Mouse (Mus musculus): ENCODE data around the gene Gm49361.

DNA sequence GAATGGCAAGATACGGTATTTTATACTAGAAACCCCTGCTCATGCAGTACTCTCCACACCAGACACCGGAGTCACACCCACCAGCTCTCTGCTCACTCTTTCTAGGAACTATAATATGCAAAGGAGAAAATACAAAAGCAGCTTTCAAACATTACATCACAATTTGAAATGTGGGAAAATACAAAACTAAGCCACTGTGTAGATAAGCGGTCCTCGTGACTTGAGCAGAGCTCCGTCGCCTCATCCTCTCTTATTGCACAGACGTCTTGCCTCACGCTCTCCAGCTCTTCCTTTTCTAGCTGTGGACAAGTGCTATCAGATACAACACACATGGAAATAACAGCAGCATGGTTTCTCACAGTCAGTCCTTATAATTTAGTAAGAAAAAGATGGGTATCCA, 55.2 kb downstream of the Gm49361 start:
- TF ChIP-seq POLR2A (IDR thresholded peaks at IDR 0.05; ENCODE audit: insufficient read length, low read depth) (no peak), MAX (IDR thresholded peaks at IDR 0.05; ENCODE audit: low read depth) (no peak), CEBPB (IDR thresholded peaks at IDR 0.05; ENCODE audit: insufficient read depth, poor library complexity, severe bottlenecking) (no peak), MYOG (IDR thresholded peaks at IDR 0.05; ENCODE audit: control insufficient read depth in 1 of 3, insufficient read depth in 1 of 3, insufficient read length in 2 of 3, low read depth in 2 of 3) (no peak), POLR2AphosphoS2 (IDR thresholded peaks at IDR 0.05; ENCODE audit: insufficient read length, low read depth) (no peak), SRF (IDR thresholded peaks at IDR 0.05; ENCODE audit: control insufficient read depth, insufficient read length, low read depth) (no peak)
